Mouse (Mus musculus): ENCODE data around the gene Tmsb15l. TPM values are rescaled to one million over a fixed set of nuclear protein-coding genes. Genes with fewer than 3 reads are reported as not detected.

Gene Tmsb15l
- total RNA-seq (2012; rRNA removed) (not detected in 2 replicates), polyA plus RNA-seq (2012; ENCODE audit: insufficient read depth in 1 of 2, insufficient read length in 2 of 2, low read depth in 1 of 2, low replicate concordance in 2 of 2, missing spikeins in 1 of 2) (not detected)

DNA sequence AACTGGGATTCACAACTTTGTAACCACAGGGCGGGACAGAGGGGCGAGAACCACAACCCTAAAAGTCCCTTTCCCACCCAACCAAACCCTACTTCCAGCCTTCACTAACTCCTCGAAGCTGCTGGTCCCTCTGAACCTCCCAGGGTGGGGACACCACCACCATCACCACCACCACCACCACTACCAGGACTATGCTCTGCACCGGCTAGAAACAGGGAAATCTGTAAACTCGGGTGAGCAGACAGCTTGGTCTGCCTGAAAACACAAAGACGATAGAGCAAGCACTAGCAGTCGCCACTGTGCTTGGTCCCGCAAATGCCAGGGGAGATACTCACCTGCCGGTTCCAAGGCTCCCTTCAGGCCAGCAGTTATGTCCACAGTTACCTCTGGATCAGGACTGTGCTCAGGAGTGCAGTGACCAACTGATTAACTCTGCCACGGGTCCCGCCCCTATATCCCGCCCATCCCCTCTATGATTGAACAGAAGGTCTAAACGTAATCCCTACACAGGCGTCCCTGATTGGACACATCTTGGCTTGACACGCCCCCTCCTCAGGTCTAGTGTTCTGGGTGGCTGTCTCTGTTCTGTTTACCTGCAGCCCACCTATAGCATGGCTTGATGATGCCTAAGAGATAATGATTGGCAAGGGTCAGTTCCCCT lies at the start of gene Tmsb15l, which contains the start of gene Tmsb15b1:
Tmsb15l (minus strand) TSS at position 446 of the 661 bp plus-strand sequence.
Tmsb15b1 (minus strand) TSS at position 451 of the 661 bp plus-strand sequence.
- H3K9me3 ChIP-seq (replicated peaks; ENCODE audit: insufficient read depth, low read length) = no peaks in the 10 kb centered on the region
- H3K4me1 ChIP-seq (ENCODE audit: control insufficient read depth in 1 of 2, insufficient read depth in 2 of 2, low read length in 2 of 2) = no peaks in the 10 kb centered on the region
- H3K36me3 ChIP-seq (ENCODE audit: control insufficient read depth in 1 of 2, insufficient read depth in 2 of 2, low read length in 2 of 2) = no peaks in the 10 kb centered on the region
- H3K4me3 ChIP-seq (ENCODE audit: control insufficient read depth in 1 of 2, insufficient read depth in 1 of 2, low read depth in 2 of 2, low read length in 2 of 2) = no peak within 1 kb of the TSS
- no peaks in the 10 kb centered on the region for H3K79me2 ChIP-seq (ENCODE audit: control insufficient read depth, insufficient read depth, low read length, poor library complexity)
- peaks cover 0 to 4% of the 10 kb centered on the region in 2 experiments; a peak in 2 of 4 replicates for H3K27me3 ChIP-seq (ENCODE audit: control insufficient read depth in 1 of 2, insufficient read depth in 2 of 2, low read length in 2 of 2)
- H3K9ac ChIP-seq (ENCODE audit: control insufficient read depth, low read depth, low read length, poor library complexity, severe bottlenecking) = no peak within 1 kb of the TSS
- TF ChIP-seq TBP (IDR thresholded peaks at IDR 0.05; ENCODE audit: low read depth, low read length) (no peak), ZNF384 (IDR thresholded peaks at IDR 0.05; ENCODE audit: low read depth, low read length) (no peak), POLR2AphosphoS5 (IDR thresholded peaks at IDR 0.05; ENCODE audit: borderline replicate concordance, low read depth, low read length) (no peak), SMC3 (IDR thresholded peaks at IDR 0.05; ENCODE audit: low read depth, low read length) (no peak)
- no peak for DNase-seq (ENCODE audit: low read depth, low spot score)
- no peak within 1 kb of the TSS for H3K27ac ChIP-seq (ENCODE audit: control insufficient read depth, low read depth, low read length)

DNA sequence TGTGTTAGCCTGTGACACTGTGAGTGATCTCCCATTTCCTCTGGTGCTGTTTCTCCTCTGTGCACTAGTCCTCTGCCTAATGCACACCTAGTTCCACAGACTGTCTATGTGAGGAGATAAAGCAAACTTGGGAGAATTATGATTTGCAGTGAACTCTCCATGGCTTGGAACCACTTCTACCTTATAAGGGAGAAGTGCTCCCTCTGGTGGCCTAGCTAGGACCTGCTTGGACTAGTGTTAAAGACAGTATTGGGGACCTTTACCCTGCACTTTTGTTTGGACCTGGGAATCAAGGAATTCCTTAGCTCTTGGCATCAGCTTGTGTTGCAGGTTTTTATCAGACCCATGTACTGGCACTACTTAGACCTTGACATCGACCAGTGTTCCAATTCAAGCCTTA lies 42.6 kb upstream of the Tmsb15l start:
- H3K9me3 ChIP-seq (replicated peaks; ENCODE audit: insufficient read depth, low read length) = no peaks in the 10 kb centered on the region
- H3K79me2 ChIP-seq (ENCODE audit: control insufficient read depth, insufficient read depth, low read length, poor library complexity) = no peaks in the 10 kb centered on the region
- peak; percentile 85 for DNase-seq (ENCODE audit: low read depth, low spot score)
- H3K27me3 ChIP-seq (ENCODE audit: control insufficient read depth in 1 of 2, insufficient read depth in 2 of 2, low read length in 2 of 2) = no peaks in the 10 kb centered on the region
- no peaks in the 10 kb centered on the region; a peak in 1 of 4 replicates for H3K4me1 ChIP-seq (ENCODE audit: control insufficient read depth in 1 of 2, insufficient read depth in 2 of 2, low read length in 2 of 2)
- TF ChIP-seq RAD21 (IDR thresholded peaks at IDR 0.05; ENCODE audit: low read depth, low read length) = peak; percentile 32
- TF ChIP-seq CHD2 (IDR thresholded peaks at IDR 0.05; ENCODE audit: low read length) = no peak
- TF ChIP-seq GABPA (IDR thresholded peaks at IDR 0.05; ENCODE audit: low read depth, low read length) = no peak
- peak; percentile 61 to 94 (median 83) for TF ChIP-seq CTCF (IDR thresholded peaks at IDR 0.05 in 2 of 3, conservative IDR thresholded peaks at IDR 0.05 in 1 of 3; ENCODE audit: control insufficient read depth in 1 of 3, insufficient read depth in 1 of 3, low read depth in 2 of 3, low read length in 3 of 3, poor library complexity in 1 of 3, severe bottlenecking in 1 of 3)
- TF ChIP-seq POLR2AphosphoS5 (IDR thresholded peaks at IDR 0.05; ENCODE audit: borderline replicate concordance, low read depth, low read length) = no peak
- TF ChIP-seq BHLHE40 (IDR thresholded peaks at IDR 0.05; ENCODE audit: borderline replicate concordance, low read depth, low read length) = no peak
- TF ChIP-seq SMC3 (IDR thresholded peaks at IDR 0.05; ENCODE audit: low read depth, low read length) = peak; percentile 64
- H3K9ac ChIP-seq (ENCODE audit: control insufficient read depth, low read depth, low read length, poor library complexity, severe bottlenecking) = no peak overlapping the region
- peaks cover 2% of the 10 kb centered on the region in 2 experiments; a peak in 2 of 4 replicates for H3K36me3 ChIP-seq (ENCODE audit: control insufficient read depth in 1 of 2, insufficient read depth in 2 of 2, low read length in 2 of 2)
- H3K4me3 ChIP-seq (ENCODE audit: control insufficient read depth in 1 of 2, insufficient read depth in 1 of 2, low read depth in 2 of 2, low read length in 2 of 2) = no peak overlapping the region; a peak in 1 of 4 replicates
- no peak overlapping the region for H3K27ac ChIP-seq (ENCODE audit: control insufficient read depth, low read depth, low read length)

DNA sequence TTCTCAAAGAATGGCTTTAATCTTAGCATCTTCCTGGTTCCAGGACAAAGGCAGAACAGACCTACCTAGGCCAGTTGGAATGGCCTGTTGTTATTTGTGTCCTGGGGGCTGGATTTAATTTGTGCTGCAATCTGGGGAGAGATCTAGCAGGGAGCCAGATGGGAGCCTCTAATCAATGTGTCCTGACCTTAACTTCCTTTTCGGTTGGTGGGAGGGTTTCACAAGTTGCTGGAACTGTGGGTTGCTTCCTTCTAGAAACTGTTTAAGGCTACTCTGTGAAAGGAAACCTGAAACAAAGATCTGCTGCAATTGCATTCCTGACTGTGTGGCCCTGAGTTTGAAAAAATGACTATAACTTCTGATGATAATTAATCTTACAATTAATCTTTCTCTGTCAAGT lies 41.0 kb upstream of the Tmsb15l start:
- Histone ChIP-seq H3K27me3 (ENCODE audit: control insufficient read depth in 1 of 2, insufficient read depth in 2 of 2, low read length in 2 of 2) (no peaks in the 10 kb centered on the region), H3K4me1 (ENCODE audit: control insufficient read depth in 1 of 2, insufficient read depth in 2 of 2, low read length in 2 of 2) (no peaks in the 10 kb centered on the region; a peak in 1 of 4 replicates), H3K27ac (ENCODE audit: control insufficient read depth, low read depth, low read length) (no peak overlapping the region), H3K36me3 (ENCODE audit: control insufficient read depth in 1 of 2, insufficient read depth in 2 of 2, low read length in 2 of 2) (peaks cover 2 to 3% of the 10 kb centered on the region in 2 experiments; a peak in 3 of 4 replicates), H3K9me3 (replicated peaks; ENCODE audit: insufficient read depth, low read length) (no peaks in the 10 kb centered on the region), H3K79me2 (ENCODE audit: control insufficient read depth, insufficient read depth, low read length, poor library complexity) (no peaks in the 10 kb centered on the region), H3K4me3 (ENCODE audit: control insufficient read depth in 1 of 2, insufficient read depth in 1 of 2, low read depth in 2 of 2, low read length in 2 of 2) (no peak overlapping the region), H3K9ac (ENCODE audit: control insufficient read depth, low read depth, low read length, poor library complexity, severe bottlenecking) (no peak overlapping the region)
- DNase-seq (ENCODE audit: low read depth, low spot score) = no peak
- TF ChIP-seq POLR2AphosphoS5 (IDR thresholded peaks at IDR 0.05; ENCODE audit: borderline replicate concordance, low read depth, low read length) (no peak), CHD1 (IDR thresholded peaks at IDR 0.05; ENCODE audit: low read depth, low read length) (no peak)
